Mouse (Mus musculus) embryonic facial prominence, embryonic 13.5 days (tissue): ENCODE data around the gene Gm20662. TPM values are rescaled to one million over a fixed set of nuclear protein-coding genes. Genes with fewer than 3 reads are reported as not detected.

Experiments used
- ATAC-seq: fragments of 200-750 bp; cut with Nextera tagmentation; 2 replicates; pipeline ENCODE4 v1.8.0; 2017; ENCODE audit warnings: low read depth; ENCODE audit not compliant: insufficient number of reproducible peaks, insufficient read depth, low FRiP score, low TSS enrichment
- H3K27ac ChIP-seq: fragments of 300-500 bp; sonication (generic); 2 replicates; pipeline ENCODE4 v1.5.1; 2015; ENCODE audit warnings: moderate library complexity, mild to moderate bottlenecking, inconsistent platforms
- H3K27me3 ChIP-seq: fragments of 300-500 bp; sonication (generic); 2 replicates; pipeline ENCODE4 v1.6.1; 2015; ENCODE audit warnings: mild to moderate bottlenecking, inconsistent platforms
- H3K36me3 ChIP-seq: fragments of 300-500 bp; sonication (generic); 2 replicates; pipeline ENCODE4 v1.6.1; 2015; ENCODE audit warnings: mild to moderate bottlenecking, inconsistent platforms
- H3K4me1 ChIP-seq: fragments of 300-500 bp; sonication (generic); 2 replicates; pipeline ENCODE4 v1.6.1; 2015; ENCODE audit warnings: inconsistent platforms
- H3K4me2 ChIP-seq: fragments of 300-500 bp; sonication (generic); 2 replicates; pipeline ENCODE4 v1.6.1; 2015; ENCODE audit warnings: moderate library complexity, mild to moderate bottlenecking, inconsistent platforms
- H3K4me3 ChIP-seq: fragments of 300-500 bp; sonication (generic); 2 replicates; pipeline ENCODE4 v1.5.1; 2015; ENCODE audit warnings: mild to moderate bottlenecking, inconsistent platforms
- H3K9ac ChIP-seq: fragments of 300-500 bp; sonication (generic); 2 replicates; pipeline ENCODE4 v1.6.1; 2015; ENCODE audit warnings: mild to moderate bottlenecking, inconsistent platforms
- H3K9me3 ChIP-seq: fragments of 300-500 bp; sonication (generic); 2 replicates; pipeline ENCODE4 v1.6.1; 2016; ENCODE audit warnings: inconsistent platforms
- WGBS: fragments of 180-500 bp; shearing (Covaris S2); methylation state at CpG from one replicate; pipeline ENCODE4 v1.1.7; 2015; ENCODE audit warnings: mixed read lengths; 5-methylcytosine and 5-hydroxymethylcytosine counted together
- polyA plus RNA-seq: library from polyadenylated mRNA; unstranded; fragments of >200 nt; fragmentation: Nextera tagmentation; extraction: Ambion mirVana; gene quantifications from 2 replicates; pipeline ENCODE4 v1.2.1, GENCODE M21; 2015

The Gm20662 gene
- polyA plus RNA-seq, 1 experiment from 2014 or later, result 0.58 TPM

DNA sequence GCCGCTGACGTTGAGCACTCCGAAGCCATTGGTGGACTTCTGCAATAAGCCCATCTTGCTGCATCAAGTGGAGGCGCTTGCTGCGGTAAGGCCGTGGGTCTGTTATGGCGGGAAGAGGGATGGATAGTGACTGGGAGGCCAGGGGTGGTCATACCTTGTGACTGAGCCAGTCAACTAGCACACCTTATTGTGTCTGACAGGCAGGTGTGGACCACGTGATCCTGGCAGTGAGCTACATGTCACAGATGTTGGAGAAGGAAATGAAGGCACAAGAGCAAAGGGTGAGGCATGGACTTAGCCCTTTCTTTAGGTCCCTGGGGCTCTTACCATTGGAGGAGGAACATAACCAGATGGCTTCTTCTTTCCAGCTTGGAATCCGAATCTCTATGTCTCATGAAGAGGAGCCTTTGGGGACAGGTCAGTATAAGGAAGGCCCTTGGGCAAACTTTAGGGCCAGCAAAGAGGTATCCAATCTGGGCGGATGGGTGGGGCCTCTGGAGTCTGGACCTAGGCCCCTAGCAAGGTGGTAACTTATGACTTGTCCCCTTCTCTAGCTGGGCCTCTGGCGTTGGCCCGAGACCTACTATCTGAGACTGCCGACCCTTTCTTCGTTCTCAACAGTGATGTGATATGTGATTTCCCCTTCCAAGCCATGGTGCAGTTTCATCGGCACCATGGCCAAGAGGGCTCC, 53.6 kb downstream of the Gm20662 start:
- ATAC-seq, result no peak
- peak overlapping the region; percentile 67 for H3K4me3 ChIP-seq
- H3K4me1 ChIP-seq, result peaks cover 40% of the 10 kb centered on the region
- no peaks in the 10 kb centered on the region for H3K27me3 ChIP-seq
- H3K36me3 ChIP-seq, result peaks cover 71% of the 10 kb centered on the region
- H3K4me2 ChIP-seq, result peak overlapping the region; percentile 92
- peak overlapping the region; percentile 84 for H3K9ac ChIP-seq
- H3K27ac ChIP-seq, result peak overlapping the region; percentile 72
- 42% methylated on average over 15 of the region's 15 CpGs for WGBS
- no peaks in the 10 kb centered on the region for H3K9me3 ChIP-seq

- WGBS, result 93% methylated on average over 15 of the region's 15 CpGs
- Histone ChIP-seq H3K36me3 (peaks cover 71% of the 10 kb centered on the region), H3K4me1 (peaks cover 40% of the 10 kb centered on the region), H3K27me3 (no peaks in the 10 kb centered on the region), H3K9me3 (no peaks in the 10 kb centered on the region), H3K27ac (no peak overlapping the region), H3K4me2 (no peak overlapping the region), H3K9ac (no peak overlapping the region), H3K4me3 (no peak overlapping the region)
- no peak for ATAC-seq
These were observed 55.2 kb downstream of the Gm20662 start for GRCm38 (mm10) chr9:108051184-108051930.

- no peaks in the 10 kb centered on the region for H3K9me3 ChIP-seq
- no peaks in the 10 kb centered on the region for H3K27me3 ChIP-seq
- 91% methylated on average over 4 of the region's 4 CpGs for WGBS
- peaks cover 40% of the 10 kb centered on the region for H3K4me1 ChIP-seq
- ATAC-seq, result no peak
- peaks cover 71% of the 10 kb centered on the region for H3K36me3 ChIP-seq
- no peak overlapping the region for H3K4me3 ChIP-seq
- no peak overlapping the region for H3K4me2 ChIP-seq
- H3K9ac ChIP-seq, result 0 out of 2 replicates have a peak overlapping the region, but pooled peaks have one; percentile 2
- no peak overlapping the region for H3K27ac ChIP-seq
These were observed 55.7 kb downstream of the Gm20662 start for GRCm38 (mm10) chr9:108051931-108052220.

DNA sequence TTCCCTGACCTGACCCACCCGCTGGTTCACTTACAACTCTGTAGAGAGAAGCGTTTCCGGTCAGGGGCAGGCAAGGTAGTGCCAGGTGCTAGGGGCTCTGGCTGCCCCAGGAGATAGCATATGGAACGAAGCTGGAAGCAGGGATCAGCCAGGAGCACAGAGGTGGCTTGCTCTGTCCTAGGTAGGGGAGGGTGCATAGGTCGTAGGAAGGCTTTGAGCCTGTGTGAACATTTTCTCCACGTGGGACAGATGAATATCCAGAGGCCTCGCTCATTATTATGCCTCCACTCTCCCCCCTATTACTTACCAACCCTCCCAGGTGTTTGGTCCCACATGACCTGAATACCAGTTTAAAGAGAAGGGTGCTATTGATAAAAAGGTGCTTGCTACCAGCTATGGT, 56.3 kb downstream of the Gm20662 start:
- 0 out of 2 replicates have a peak overlapping the region, but pooled peaks have one; percentile 2 for H3K9ac ChIP-seq
- ATAC-seq, result no peak
- WGBS, result 75% methylated on average over 7 of the region's 7 CpGs
- H3K4me1 ChIP-seq, result peaks cover 40% of the 10 kb centered on the region
- no peak overlapping the region for H3K4me2 ChIP-seq
- peak overlapping the region; percentile 30; the same call in 1 of the 2 replicates for H3K27ac ChIP-seq
- H3K27me3 ChIP-seq, result no peaks in the 10 kb centered on the region
- H3K9me3 ChIP-seq, result no peaks in the 10 kb centered on the region
- H3K36me3 ChIP-seq, result peaks cover 71% of the 10 kb centered on the region
- no peak overlapping the region for H3K4me3 ChIP-seq

- peaks cover 75% of the 10 kb centered on the region for H3K36me3 ChIP-seq
- peak; percentile 53 for ATAC-seq
- peaks cover 33% of the 10 kb centered on the region for H3K4me1 ChIP-seq
- peak within 1 kb of the TSS; percentile 66 for H3K27ac ChIP-seq
- 60% methylated on average over 20 of the region's 20 CpGs for WGBS
- H3K9ac ChIP-seq, result peak within 1 kb of the TSS; percentile 56
- H3K4me3 ChIP-seq, result peak within 1 kb of the TSS; percentile 23
- no peaks in the 10 kb centered on the region for H3K27me3 ChIP-seq
- H3K9me3 ChIP-seq, result no peaks in the 10 kb centered on the region
- H3K4me2 ChIP-seq, result peak within 1 kb of the TSS; percentile 52
These were observed 56.9 kb downstream of the Gm20662 start, which contains the start of gene Amigo3 for GRCm38 (mm10) chr9:108052885-108053664. TSS of gene Amigo3 (plus strand) at chr9:108053159.

DNA sequence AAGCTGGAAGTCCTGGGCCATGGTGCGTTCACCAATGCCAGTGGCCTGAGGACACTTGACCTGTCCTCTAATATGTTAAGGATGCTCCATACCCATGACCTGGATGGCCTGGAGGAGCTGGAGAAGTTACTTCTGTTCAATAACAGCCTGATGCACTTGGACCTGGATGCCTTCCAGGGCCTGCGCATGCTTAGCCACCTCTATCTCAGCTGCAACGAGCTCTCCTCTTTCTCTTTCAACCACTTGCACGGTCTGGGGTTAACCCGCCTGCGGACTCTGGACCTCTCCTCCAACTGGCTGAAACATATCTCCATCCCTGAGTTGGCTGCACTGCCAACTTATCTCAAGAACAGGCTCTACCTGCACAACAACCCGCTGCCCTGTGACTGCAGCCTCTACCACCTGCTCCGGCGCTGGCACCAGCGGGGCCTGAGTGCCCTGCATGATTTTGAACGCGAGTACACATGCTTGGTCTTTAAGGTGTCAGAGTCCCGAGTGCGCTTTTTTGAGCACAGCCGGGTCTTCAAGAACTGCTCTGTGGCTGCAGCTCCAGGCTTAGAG, 57.6 kb downstream of the Gm20662 start:
- peak overlapping the region; percentile 66; the same call in 1 of the 2 replicates for H3K27ac ChIP-seq
- H3K4me3 ChIP-seq, result peak overlapping the region; percentile 23; the same call in 1 of the 2 replicates
- 92% methylated on average over 15 of the region's 15 CpGs for WGBS
- peak overlapping the region; percentile 56; the same call in 1 of the 2 replicates for H3K9ac ChIP-seq
- H3K9me3 ChIP-seq, result no peaks in the 10 kb centered on the region
- no peaks in the 10 kb centered on the region for H3K27me3 ChIP-seq
- H3K36me3 ChIP-seq, result peaks cover 82% of the 10 kb centered on the region
- peak overlapping the region; percentile 52; the same call in 1 of the 2 replicates for H3K4me2 ChIP-seq
- ATAC-seq, result no peak
- H3K4me1 ChIP-seq, result peaks cover 27% of the 10 kb centered on the region

DNA sequence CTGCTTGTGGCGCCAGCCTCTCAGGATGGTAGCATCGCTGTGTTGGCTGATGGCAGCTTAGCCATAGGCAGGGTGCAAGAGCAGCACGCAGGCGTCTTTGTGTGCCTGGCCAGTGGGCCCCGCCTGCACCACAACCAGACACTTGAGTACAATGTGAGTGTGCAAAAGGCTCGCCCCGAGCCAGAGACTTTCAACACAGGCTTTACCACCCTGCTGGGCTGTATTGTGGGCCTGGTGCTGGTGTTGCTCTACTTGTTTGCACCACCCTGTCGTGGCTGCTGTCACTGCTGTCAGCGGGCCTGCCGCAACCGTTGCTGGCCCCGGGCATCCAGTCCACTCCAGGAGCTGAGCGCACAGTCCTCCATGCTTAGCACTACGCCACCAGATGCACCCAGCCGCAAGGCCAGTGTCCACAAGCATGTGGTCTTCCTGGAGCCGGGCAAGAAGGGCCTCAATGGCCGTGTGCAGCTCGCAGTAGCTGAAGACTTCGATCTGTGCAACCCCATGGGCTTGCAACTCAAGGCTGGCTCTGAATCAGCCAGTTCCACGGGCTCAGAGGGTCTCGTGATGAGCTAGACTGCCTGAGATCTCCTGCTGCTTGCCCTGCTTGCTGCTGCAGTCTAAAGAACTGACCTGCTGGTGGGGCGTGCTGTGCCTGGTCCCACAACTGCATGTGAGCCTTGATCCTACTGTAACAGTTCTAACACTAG, 58.3 kb downstream of the Gm20662 start:
- Histone ChIP-seq H3K9ac (peak overlapping the region; percentile 11; the same call in 1 of the 2 replicates), H3K4me2 (no peak overlapping the region), H3K27me3 (no peaks in the 10 kb centered on the region), H3K9me3 (no peaks in the 10 kb centered on the region), H3K4me3 (no peak overlapping the region), H3K4me1 (peaks cover 26% of the 10 kb centered on the region), H3K27ac (no peak overlapping the region), H3K36me3 (peaks cover 89% of the 10 kb centered on the region)
- 88% methylated on average over 22 of the region's 22 CpGs for WGBS
- no peak for ATAC-seq

DNA sequence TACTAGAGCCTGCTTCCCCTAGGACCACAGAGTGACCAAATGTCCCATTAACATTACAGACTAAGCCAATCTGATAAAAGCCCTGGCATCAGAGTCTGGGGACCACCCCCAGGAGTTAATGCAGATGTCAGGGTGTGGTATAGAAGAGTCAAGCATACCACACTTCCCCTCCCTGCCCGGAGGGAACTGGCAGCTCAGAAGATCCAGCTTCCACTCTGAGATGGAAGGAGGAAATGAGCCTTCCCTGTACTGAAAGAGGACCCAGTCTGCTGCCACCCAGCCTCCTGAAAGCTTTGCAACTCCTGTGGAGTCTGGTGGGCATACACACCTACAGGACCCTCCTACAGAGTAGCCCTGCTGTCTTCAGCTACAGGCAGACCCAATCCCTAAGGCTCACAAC, 58.9 kb downstream of the Gm20662 start:
- Histone ChIP-seq H3K27me3 (no peaks in the 10 kb centered on the region), H3K9ac (0 out of 2 replicates have a peak overlapping the region, but pooled peaks have one; percentile 33), H3K4me3 (no peak overlapping the region), H3K9me3 (no peaks in the 10 kb centered on the region), H3K4me1 (peaks cover 20% of the 10 kb centered on the region), H3K4me2 (no peak overlapping the region), H3K36me3 (peaks cover 95% of the 10 kb centered on the region), H3K27ac (no peak overlapping the region)
- no peak for ATAC-seq
- 88% methylated on average over 1 of the region's 1 CpGs for WGBS

DNA sequence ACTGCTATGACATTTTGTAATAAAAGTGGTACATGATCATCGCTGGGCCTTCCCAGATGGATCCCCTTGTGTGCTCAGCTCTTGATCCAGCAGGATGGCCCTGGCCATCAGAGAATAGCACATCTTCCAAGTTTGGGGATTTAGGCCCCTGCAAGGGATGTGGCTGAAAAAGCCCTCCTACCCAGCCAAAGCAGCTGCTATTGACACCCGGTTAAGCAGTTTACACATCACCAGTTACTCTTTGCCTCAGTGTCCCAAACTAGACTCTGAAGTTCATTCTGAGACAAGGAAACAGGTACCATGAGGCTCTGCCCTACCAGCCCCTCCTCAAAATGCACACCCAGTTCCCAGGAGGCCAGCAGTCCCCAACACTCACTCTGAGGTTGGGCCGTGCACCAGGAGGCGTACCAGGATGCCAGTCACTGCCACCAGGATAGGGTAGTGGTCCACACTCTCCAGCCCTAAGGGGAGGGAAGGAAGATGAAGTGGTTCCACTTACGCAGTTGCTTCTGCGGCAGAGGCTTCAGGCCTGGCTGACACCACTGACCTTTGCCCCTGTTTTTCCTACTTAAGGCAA, 59.6 kb downstream of the Gm20662 start:
- Histone ChIP-seq H3K9ac (no peak overlapping the region), H3K27me3 (no peaks in the 10 kb centered on the region), H3K36me3 (peaks cover 93% of the 10 kb centered on the region), H3K9me3 (no peaks in the 10 kb centered on the region), H3K4me1 (peaks cover 14% of the 10 kb centered on the region), H3K27ac (no peak overlapping the region), H3K4me2 (no peak overlapping the region), H3K4me3 (no peak overlapping the region)
- ATAC-seq, result no peak
- WGBS, result 76% methylated on average over 6 of the region's 6 CpGs

GRCm38 (mm10) chr9:108056361-108057261, 60.5 kb downstream of the Gm20662 start:
- Histone ChIP-seq H3K9me3 (no peaks in the 10 kb centered on the region), H3K4me3 (no peak overlapping the region), H3K27ac (no peak overlapping the region), H3K36me3 (peaks cover 88% of the 10 kb centered on the region), H3K4me1 (peaks cover 14% of the 10 kb centered on the region), H3K9ac (0 out of 2 replicates have a peak overlapping the region, but pooled peaks have one; percentile 16), H3K27me3 (no peaks in the 10 kb centered on the region), H3K4me2 (no peak overlapping the region)
- ATAC-seq, result no peak
- WGBS, result 74% methylated on average over 28 of the region's 28 CpGs
